Mouse (Mus musculus) liver, adult 2 months (tissue): ENCODE results near the gene Omd.

ENCODE experiments used
- CTCF ChIP-seq: fragments of 200-500 bp; IDR thresholded peaks from 2 replicates; pipeline ENCODE4 v1.5.1; 2011; ENCODE audit warnings: low read depth, low read length, control low read depth
- POLR2A ChIP-seq: fragments of 200-500 bp; IDR thresholded peaks from 2 replicates; pipeline ENCODE4 v1.6.1; 2011; ENCODE audit warnings: low read length, control low read depth; ENCODE audit not compliant: insufficient read depth; ENCODE audit errors: extremely low read depth

- TF ChIP-seq CTCF (no peak), POLR2A (no peak)
Measured at GRCm38 (mm10) chr13:49556203-49556602, 26.1 kb upstream of the Omd start.
